Mouse (Mus musculus) C2C12 (cell line): ENCODE results near the gene Tssk6.

Experiments used
- CTCF ChIP-seq: IDR thresholded peaks from one replicate; pipeline ENCODE4 v1.5.1; 2011; ENCODE audit not compliant: control insufficient read depth, insufficient read depth, insufficient read length
- MAX ChIP-seq: IDR thresholded peaks from one replicate; pipeline ENCODE4 v1.6.1; 2011; ENCODE audit warnings: mild to moderate bottlenecking, control low read depth

GRCm38 (mm10) chr8:69870003-69870765 is 31.8 kb upstream of the Tssk6 start:
- TF ChIP-seq CTCF = no peak
- no peak for TF ChIP-seq MAX
